Mouse (Mus musculus) stomach, postnatal 0 days (tissue): ENCODE data around the gene Mrpl27.

Experiments
- CTCF ChIP-seq: IDR thresholded peaks from 2 replicates; pipeline ENCODE4 v1.5.1; 2016; ENCODE audit warnings: antibody characterized with exemption, low read depth, mild to moderate bottlenecking, moderate library complexity
- EP300 ChIP-seq: optimal IDR thresholded peaks from 2 replicates; pipeline ENCODE3; 2016; ENCODE audit warnings: antibody characterized with exemption

DNA sequence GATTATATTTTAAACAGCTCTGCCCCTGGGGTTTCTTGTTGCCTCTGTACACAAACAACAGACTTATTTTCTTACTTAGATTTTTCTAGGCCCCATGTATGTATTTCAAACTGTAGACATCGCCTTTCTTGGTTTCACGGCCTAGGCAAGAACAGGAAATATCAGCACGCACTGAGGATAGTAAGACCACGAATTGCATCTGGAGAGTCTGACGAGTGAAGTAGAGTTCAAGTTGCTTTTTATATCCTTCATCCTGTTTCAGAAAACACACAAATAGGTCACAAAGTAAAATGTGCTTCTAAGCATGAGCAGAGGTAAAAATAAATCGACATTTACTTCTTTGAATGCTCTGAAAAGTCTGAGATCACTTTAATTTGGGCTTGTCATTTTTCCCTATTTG is 41.9 kb downstream of the Mrpl27 start:
- TF ChIP-seq EP300: no peak
- no peak for TF ChIP-seq CTCF
